Mouse (Mus musculus) MEL (cell line): ENCODE measurements around the gene Zfp277. TPM values are rescaled to one million over a fixed set of nuclear protein-coding genes. Genes with fewer than 3 reads are reported as not detected.

Source experiments
- DNase-seq: peaks from one replicate; pipeline ENCODE4 v3.0.0; 2011; ENCODE audit warnings: low read depth, low spot score
- H3K27ac ChIP-seq: 2 replicates; pipeline ENCODE4 v1.5.1; 2012; ENCODE audit warnings: low read depth, mild to moderate bottlenecking, control low read depth, low read length, moderate library complexity; ENCODE audit not compliant: control insufficient read depth
- H3K27me3 ChIP-seq, 2 experiments: fragments of 150-350 bp in 1 of 2; sonication (generic) in 1 of 2; 2 replicates each; pipeline ENCODE4 v1.6.1; 2012; ENCODE audit warnings: low read length in 2 of 2, mild to moderate bottlenecking in 2 of 2, improper control_type of control experiment in 1 of 2, moderate library complexity in 1 of 2; ENCODE audit not compliant: insufficient read depth in 2 of 2, control insufficient read depth in 1 of 2
- H3K36me3 ChIP-seq, 2 experiments: 2 replicates each; pipeline ENCODE4 v1.6.1; 2012 to 2014; ENCODE audit warnings: low read length in 2 of 2, improper control_type of control experiment in 1 of 2, inconsistent platforms in 1 of 2, mild to moderate bottlenecking in 1 of 2; ENCODE audit not compliant: insufficient read depth in 2 of 2, control insufficient read depth in 1 of 2
- H3K4me1 ChIP-seq, 2 experiments: fragments of 150-350 bp in 1 of 2; sonication (generic) in 1 of 2; 2 replicates each; pipeline ENCODE4 v1.6.1; 2012; ENCODE audit warnings: low read length in 2 of 2, improper control_type of control experiment in 1 of 2, mild to moderate bottlenecking in 1 of 2; ENCODE audit not compliant: insufficient read depth in 2 of 2, control insufficient read depth in 1 of 2
- H3K4me3 ChIP-seq, 2 experiments: fragments of 150-350 bp in 1 of 2; sonication (generic) in 1 of 2; 2 replicates each; pipeline ENCODE4 v1.5.1; 2012; ENCODE audit warnings: low read depth in 2 of 2, low read length in 2 of 2, mild to moderate bottlenecking in 2 of 2, moderate library complexity in 2 of 2, control low read depth in 1 of 2, improper control_type of control experiment in 1 of 2; ENCODE audit not compliant: control insufficient read depth in 1 of 2, insufficient read depth in 1 of 2
- H3K79me2 ChIP-seq: 2 replicates; pipeline ENCODE4 v1.6.1; 2012; ENCODE audit warnings: mild to moderate bottlenecking, low read length, moderate library complexity; ENCODE audit not compliant: control insufficient read depth, poor library complexity, insufficient read depth
- H3K9ac ChIP-seq: 2 replicates; pipeline ENCODE4 v1.6.1; 2012; ENCODE audit warnings: low read depth, mild to moderate bottlenecking, control low read depth, low read length, moderate library complexity; ENCODE audit not compliant: control insufficient read depth, poor library complexity, severe bottlenecking
- H3K9me3 ChIP-seq: fragments of 150-350 bp; sonication (generic); replicated peaks from 2 replicates; pipeline ENCODE4 v1.6.1; 2012; ENCODE audit warnings: mild to moderate bottlenecking, low read length, improper control_type of control experiment, moderate library complexity; ENCODE audit not compliant: insufficient read depth
- BHLHE40 ChIP-seq: IDR thresholded peaks from 2 replicates; pipeline ENCODE4 v1.6.1; 2012; ENCODE audit warnings: low read depth, mild to moderate bottlenecking, inconsistent platforms, low read length, improper control_type of control experiment, borderline replicate concordance
- CTCF ChIP-seq, 3 experiments: IDR thresholded peaks in 2 of 3; conservative IDR thresholded peaks in 1 of 3; 2 replicates each; pipeline ENCODE4 v1.5.1; 2011 to 2012; ENCODE audit warnings: low read length in 3 of 3, low read depth in 2 of 3, mild to moderate bottlenecking in 2 of 3, improper control_type of control experiment in 1 of 3, inconsistent platforms in 1 of 3, mixed read lengths in 1 of 3, moderate library complexity in 1 of 3; ENCODE audit not compliant: control insufficient read depth in 1 of 3, insufficient read depth in 1 of 3, poor library complexity in 1 of 3, severe bottlenecking in 1 of 3
- EP300 ChIP-seq, 2 experiments: IDR thresholded peaks; 2 replicates each; pipeline ENCODE4 v1.6.1; 2011; ENCODE audit warnings: improper control_type of control experiment in 2 of 2, low read length in 2 of 2, low read depth in 1 of 2, mild to moderate bottlenecking in 1 of 2
- ETS1 ChIP-seq: IDR thresholded peaks from 2 replicates; pipeline ENCODE4 v1.6.1; 2012; ENCODE audit warnings: low read depth, mild to moderate bottlenecking, inconsistent platforms, low read length, improper control_type of control experiment, moderate library complexity
- GABPA ChIP-seq: IDR thresholded peaks from 2 replicates; pipeline ENCODE4 v1.6.1; 2012; ENCODE audit warnings: low read depth, mild to moderate bottlenecking, inconsistent platforms, low read length, improper control_type of control experiment, moderate library complexity
- MAFK ChIP-seq: IDR thresholded peaks from 2 replicates; pipeline ENCODE4 v1.6.1; 2011; ENCODE audit warnings: low read depth, mild to moderate bottlenecking, low read length, improper control_type of control experiment, borderline replicate concordance
- MAX ChIP-seq: IDR thresholded peaks from 2 replicates; pipeline ENCODE4 v1.6.1; 2011; ENCODE audit warnings: low read length, improper control_type of control experiment
- MAZ ChIP-seq: IDR thresholded peaks from 2 replicates; pipeline ENCODE4 v1.6.1; 2012; ENCODE audit warnings: low read depth, mild to moderate bottlenecking, inconsistent platforms, low read length, improper control_type of control experiment
- MEF2A ChIP-seq: IDR thresholded peaks from 2 replicates; pipeline ENCODE4 v1.6.1; 2014; ENCODE audit warnings: low read depth, mild to moderate bottlenecking, inconsistent platforms, low read length, improper control_type of control experiment; ENCODE audit not compliant: poor library complexity, insufficient replicate concordance, severe bottlenecking; ENCODE audit errors: extremely low read depth
- MYB ChIP-seq: IDR thresholded peaks from 2 replicates; pipeline ENCODE4 v1.6.1; 2011; ENCODE audit warnings: mild to moderate bottlenecking, low read depth, low read length, improper control_type of control experiment
- POLR2AphosphoS5 ChIP-seq: IDR thresholded peaks from 2 replicates; pipeline ENCODE4 v1.6.1; 2012; ENCODE audit warnings: low read depth, borderline replicate concordance, mild to moderate bottlenecking, inconsistent platforms, low read length, moderate library complexity, mixed read lengths
- USF1 ChIP-seq: IDR thresholded peaks from 2 replicates; pipeline ENCODE4 v1.6.1; 2014; ENCODE audit warnings: low read depth, mild to moderate bottlenecking, inconsistent platforms, low read length, improper control_type of control experiment, moderate library complexity
- ZC3H11A ChIP-seq: IDR thresholded peaks from 2 replicates; pipeline ENCODE4 v1.6.1; 2012; ENCODE audit warnings: low read depth, mild to moderate bottlenecking, inconsistent platforms, low read length, improper control_type of control experiment
- ZKSCAN1 ChIP-seq: IDR thresholded peaks from 2 replicates; pipeline ENCODE4 v1.6.1; 2012; ENCODE audit warnings: low read depth, mild to moderate bottlenecking, inconsistent platforms, low read length, improper control_type of control experiment, moderate library complexity
- ZMIZ1 ChIP-seq: IDR thresholded peaks from 2 replicates; pipeline ENCODE4 v1.6.1; 2012; ENCODE audit warnings: low read depth, mild to moderate bottlenecking, inconsistent platforms, low read length, improper control_type of control experiment, moderate library complexity
- ZNF384 ChIP-seq: IDR thresholded peaks from 2 replicates; pipeline ENCODE4 v1.6.1; 2012; ENCODE audit warnings: low read depth, mild to moderate bottlenecking, inconsistent platforms, low read length, improper control_type of control experiment
- polyA plus RNA-seq, 2 experiments: library from polyadenylated mRNA; stranded (reverse) in 1 of 2; unstranded in 1 of 2; fragments of >175 nt in 1 of 2; fragments of >200 nt in 1 of 2; gene quantifications; 2 replicates each; pipeline versions ENCODE4 v1.2.1 to v1.2.4; 2012; ENCODE audit warnings: low replicate concordance in 2 of 2, low read depth in 1 of 2; ENCODE audit not compliant: insufficient read length in 2 of 2, insufficient read depth in 1 of 2, missing spikeins in 1 of 2
- total RNA-seq: library from RNA; depleted of rRNA; stranded (reverse); fragments of 300-350 nt; gene quantifications from 2 replicates; pipeline ENCODE4 v1.2.3, GENCODE M21; 2012

Gene Zfp277
- total and polyA plus RNA-seq, 3 experiments: 1.1 to 1.9 TPM; not detected in 1

GRCm38 (mm10) chr12:40398916-40399315 is 46.8 kb downstream of the Zfp277 start:
- no peak overlapping the region for H3K27ac ChIP-seq
- no peak overlapping the region for H3K9ac ChIP-seq
- no peak for DNase-seq
- TF ChIP-seq ZMIZ1 (no peak), POLR2AphosphoS5 (no peak)
- H3K36me3 ChIP-seq: no peaks in the 10 kb centered on the region
- H3K79me2 ChIP-seq: no peaks in the 10 kb centered on the region
- H3K4me3 ChIP-seq: no peak overlapping the region
- no peaks in the 10 kb centered on the region for H3K9me3 ChIP-seq
- H3K4me1 ChIP-seq: no peaks in the 10 kb centered on the region
- no peaks in the 10 kb centered on the region for H3K27me3 ChIP-seq

GRCm38 (mm10) chr12:40392869-40393268 is 52.8 kb downstream of the Zfp277 start:
- no peak overlapping the region for H3K4me3 ChIP-seq
- no peak overlapping the region for H3K9ac ChIP-seq
- no peaks in the 10 kb centered on the region for H3K79me2 ChIP-seq
- no peak for DNase-seq
- TF ChIP-seq ZC3H11A (no peak), GABPA (no peak), ZKSCAN1 (no peak), MYB (no peak), BHLHE40 (no peak)
- H3K27ac ChIP-seq: no peak overlapping the region
- no peaks in the 10 kb centered on the region for H3K27me3 ChIP-seq
- no peaks in the 10 kb centered on the region for H3K4me1 ChIP-seq
- no peaks in the 10 kb centered on the region for H3K36me3 ChIP-seq
- H3K9me3 ChIP-seq: no peaks in the 10 kb centered on the region

GRCm38 (mm10) chr12:40391262-40391661 is 54.4 kb downstream of the Zfp277 start:
- no peaks in the 10 kb centered on the region for H3K36me3 ChIP-seq
- no peaks in the 10 kb centered on the region for H3K79me2 ChIP-seq
- no peak overlapping the region for H3K9ac ChIP-seq
- H3K4me3 ChIP-seq: no peak overlapping the region
- no peaks in the 10 kb centered on the region for H3K9me3 ChIP-seq
- TF ChIP-seq EP300 (IDR thresholded peaks at IDR 0.05; ENCODE audit: low read depth in 1 of 2, low read length in 2 of 2) (no peak), ZC3H11A (no peak), ZKSCAN1 (no peak), BHLHE40 (no peak), ZNF384 (no peak), ETS1 (no peak), MAFK (no peak), MAX (no peak), USF1 (no peak), MEF2A (no peak), CTCF (IDR thresholded peaks at IDR 0.05 in 2 of 3, conservative IDR thresholded peaks at IDR 0.05 in 1 of 3; ENCODE audit: control insufficient read depth in 1 of 3, insufficient read depth in 1 of 3, low read depth in 2 of 3, low read length in 3 of 3, poor library complexity in 1 of 3, severe bottlenecking in 1 of 3) (no peak), MAZ (no peak), ZMIZ1 (no peak)
- no peaks in the 10 kb centered on the region for H3K27me3 ChIP-seq
- DNase-seq: no peak
- H3K27ac ChIP-seq: no peak overlapping the region
- H3K4me1 ChIP-seq: no peaks in the 10 kb centered on the region
